Mouse (Mus musculus) erythroblast, embryonic 14.5 days (primary cell): Measurements from ENCODE around the gene Mylpf.

ENCODE experiments used
- GATA1 ChIP-seq: IDR thresholded peaks from 2 replicates; pipeline ENCODE4 v1.6.1; 2012; ENCODE audit warnings: low read length, inconsistent platforms, mixed read lengths
- TAL1 ChIP-seq: IDR thresholded peaks from 3 replicates; pipeline ENCODE4 v1.6.1; 2012; ENCODE audit warnings: low read length, inconsistent platforms, mixed read lengths

DNA sequence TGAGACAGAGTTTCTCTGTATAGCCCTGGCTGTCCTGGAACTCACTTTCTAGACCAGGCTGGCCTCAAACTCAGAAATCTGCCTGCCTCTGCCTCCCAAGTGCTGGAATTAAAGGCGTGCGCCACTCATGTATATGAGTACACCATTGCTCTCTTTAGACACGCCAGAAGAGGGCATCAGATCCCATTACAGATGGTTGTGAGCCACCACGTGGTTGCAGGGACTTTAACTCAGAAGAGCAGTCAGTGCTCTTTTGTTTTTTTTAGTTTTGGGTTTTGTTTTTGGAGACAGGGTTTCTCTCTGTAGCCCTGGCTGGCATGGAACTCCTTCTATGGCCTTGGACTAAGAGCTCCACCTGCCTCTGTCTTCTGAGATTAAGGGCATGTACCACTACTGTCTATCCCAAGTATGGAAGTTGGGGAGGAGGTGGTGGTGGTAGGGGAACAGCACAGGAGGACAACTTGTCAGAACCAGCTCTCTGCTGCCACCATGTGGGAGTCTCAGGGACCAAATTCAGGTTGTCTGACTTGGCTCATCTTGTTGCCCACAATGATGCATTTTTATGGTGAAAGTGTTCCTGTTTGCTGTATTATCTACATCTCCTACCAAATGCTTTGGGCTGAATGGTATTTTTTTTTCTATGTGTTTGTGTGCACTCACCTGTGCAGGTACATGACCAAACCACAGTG is 20.1 kb downstream of the Mylpf start:
- TF ChIP-seq TAL1 (no peak), GATA1 (no peak)
